In genomic region chr5:3341111-3341911, GRCm38 (mm10) we compare ENCODE assay signal across 8 mouse cellular contexts. TPM values are rescaled to one million over a fixed set of nuclear protein-coding genes. Genes with fewer than 3 reads are reported as not detected.
DNase-seq lines count a peak whose midpoint lies in the region; ATAC-seq and TF ChIP-seq lines count a peak whose summit lies in the region.

Gene Cdk6 (plus strand): TSS chr5:3341485.

- H3K4me3 ChIP-seq in embryonic facial prominence, embryonic 12.5 days = peak within 1 kb of the TSS; percentile 61
- H3K4me3 ChIP-seq in kidney, adult 2 months (ENCODE audit: insufficient read depth, low read depth, low read length) = peak within 1 kb of the TSS; percentile 64
- H3K4me3 ChIP-seq in liver, embryonic 11.5 days (ENCODE audit: low read depth, low read length) = peak within 1 kb of the TSS; percentile 74
- peak within 1 kb of the TSS; percentile 77 for H3K4me3 ChIP-seq in stomach, embryonic 15.5 days (replicated peaks)

- no peaks in the 10 kb centered on the region for H3K4me1 ChIP-seq in embryonic facial prominence, embryonic 12.5 days
- no peaks in the 10 kb centered on the region for H3K4me1 ChIP-seq in kidney, adult 2 months (ENCODE audit: control insufficient read depth, insufficient read depth, low read length)
- no peaks in the 10 kb centered on the region for H3K4me1 ChIP-seq in liver, embryonic 11.5 days (replicated peaks; ENCODE audit: control insufficient read depth, insufficient read depth, low read length)
- H3K4me1 ChIP-seq in stomach, embryonic 15.5 days = no peaks in the 10 kb centered on the region

- peak; percentile 49 to 66 for DNase-seq in spleen, adult 18-20 months
- no peak for DNase-seq in spleen, adult 12 weeks (ENCODE audit: low spot score)
- DNase-seq in heart, adult 8-10 months (ENCODE audit: low spot score) = peak; percentile 43
- DNase-seq in kidney, adult 2 months = peak; percentile 49
- peak; percentile 81 for DNase-seq in liver, embryonic 11.5 days (ENCODE audit: low spot score)

- peak within 1 kb of the TSS; percentile 78 for H3K4me2 ChIP-seq in embryonic facial prominence, embryonic 12.5 days (replicated peaks)
- peak within 1 kb of the TSS; percentile 90 for H3K4me2 ChIP-seq in liver, embryonic 11.5 days
- peak within 1 kb of the TSS; percentile 97 for H3K4me2 ChIP-seq in stomach, embryonic 15.5 days

- no peaks in the 10 kb centered on the region for H3K27me3 ChIP-seq in embryonic facial prominence, embryonic 12.5 days
- no peaks in the 10 kb centered on the region for H3K27me3 ChIP-seq in kidney, adult 2 months (replicated peaks; ENCODE audit: control insufficient read depth, insufficient read depth, low read length)
- no peaks in the 10 kb centered on the region for H3K27me3 ChIP-seq in liver, embryonic 11.5 days (replicated peaks; ENCODE audit: control insufficient read depth, insufficient read depth, low read length)
- no peaks in the 10 kb centered on the region for H3K27me3 ChIP-seq in stomach, embryonic 15.5 days (replicated peaks)

- H3K9me3 ChIP-seq in embryonic facial prominence, embryonic 12.5 days = no peaks in the 10 kb centered on the region
- H3K9me3 ChIP-seq in liver, embryonic 11.5 days (ENCODE audit: control insufficient read depth, low read length) = no peaks in the 10 kb centered on the region
- H3K9me3 ChIP-seq in stomach, embryonic 15.5 days = no peaks in the 10 kb centered on the region

- H3K27ac ChIP-seq in embryonic facial prominence, embryonic 12.5 days = peak within 1 kb of the TSS; percentile 84
- no peak within 1 kb of the TSS for H3K27ac ChIP-seq in kidney, adult 2 months (ENCODE audit: insufficient read depth, low read depth, low read length)
- H3K27ac ChIP-seq in liver, embryonic 11.5 days (ENCODE audit: low read depth, low read length) = peak within 1 kb of the TSS; percentile 79
- H3K27ac ChIP-seq in stomach, embryonic 15.5 days = peak within 1 kb of the TSS; percentile 93

- TF ChIP-seq POLR2A in kidney, adult 2 months (IDR thresholded peaks at IDR 0.05; ENCODE audit: low read depth, low read length) = no peak

- H3K36me3 ChIP-seq in embryonic facial prominence, embryonic 12.5 days = no peaks in the 10 kb centered on the region
- H3K36me3 ChIP-seq in kidney, adult 2 months (ENCODE audit: control insufficient read depth, insufficient read depth, low read length) = no peaks in the 10 kb centered on the region
- H3K36me3 ChIP-seq in liver, embryonic 11.5 days (ENCODE audit: control insufficient read depth, insufficient read depth, low read length) = no peaks in the 10 kb centered on the region; the same call in 1 of the 2 replicates
- H3K36me3 ChIP-seq in stomach, embryonic 15.5 days = no peaks in the 10 kb centered on the region

- H3K9ac ChIP-seq in embryonic facial prominence, embryonic 12.5 days = peak within 1 kb of the TSS; percentile 67
- peak within 1 kb of the TSS; percentile 80 for H3K9ac ChIP-seq in liver, embryonic 11.5 days (ENCODE audit: low read depth, low read length)
- H3K9ac ChIP-seq in stomach, embryonic 15.5 days = peak within 1 kb of the TSS; percentile 61

- TF ChIP-seq CTCF in kidney, adult 2 months (conservative IDR thresholded peaks at IDR 0.05; ENCODE audit: insufficient read depth, insufficient read length, low read depth, low read length) = no peak

- WGBS in embryonic facial prominence, embryonic 12.5 days = under 1% methylated on average over 58 of the region's 59 CpGs
- under 1% methylated on average over 56 of the region's 59 CpGs for WGBS in kidney, adult 2 months
- 2% methylated on average over 59 of the region's 59 CpGs for WGBS in liver, embryonic 11.5 days
- under 1% methylated on average over 55 of the region's 59 CpGs for WGBS in stomach, embryonic 15.5 days

- ATAC-seq in embryonic facial prominence, embryonic 12.5 days (ENCODE audit: insufficient number of reproducible peaks, insufficient read depth, low FRiP score, low TSS enrichment) = peak; percentile 13; the same call in 1 of the 2 replicates
- peak; percentile 60 for ATAC-seq in liver, embryonic 11.5 days (replicated peaks; ENCODE audit: low FRiP score)
- ATAC-seq in monocyte, adult 5-6 weeks (replicated peaks; ENCODE audit: insufficient number of reproducible peaks, low FRiP score, low TSS enrichment, poor library complexity, severe bottlenecking) = 0 out of 2 replicates have a peak, but pooled peaks have one; percentile 11
- ATAC-seq in stomach, embryonic 15.5 days (ENCODE audit: insufficient read depth, low FRiP score, low read depth) = peak; percentile 39; the same call in 1 of the 2 replicates

RNA-seq across cellular contexts. Expression of gene Cdk6, which starts in this region (rescaled TPM):
- polyA plus RNA-seq in embryonic facial prominence, embryonic 12.5 days (2016; fragmentation: Nextera tagmentation; extraction: Ambion mirVana) = 28.6 and 31.0 TPM in 2 replicates
- total RNA-seq in heart, adult 8-10 months (2022) = 1 to 10 TPM; 4.2 to 9.5 (median 6.3) TPM
- 6.0 and 7.8 TPM in 2 replicates for polyA plus RNA-seq in kidney, adult 2 months (2012; rRNA removed)
- 49.1 and 51.2 TPM in 2 replicates for polyA plus RNA-seq in liver, embryonic 11.5 days (2014; fragmentation: Nextera tagmentation; extraction: Ambion mirVana)
- 9.9 to 16.1 TPM (median 11.5 TPM) in 3 replicates for total RNA-seq in monocyte, adult 5-6 weeks (2017)
- 37.7 and 39.6 TPM in 2 replicates for polyA plus RNA-seq in stomach, embryonic 15.5 days (2015; fragmentation: Nextera tagmentation; extraction: Ambion mirVana)
